Mouse (Mus musculus) retina, embryonic 14.5 days (tissue): ENCODE measurements around the gene Il1rap.
A peak's percentile ranks its signal among the peaks of the same experiment; 100 is the strongest.

Source experiments
- DNase-seq: peaks from one replicate; pipeline ENCODE4 v3.0.0-alpha.2; 2015; ENCODE audit warnings: low spot score

The Il1rap gene

GRCm38 (mm10) chr16:26728139-26728538 is 146.6 kb downstream of the Il1rap start:
- DNase-seq: no peak

GRCm38 (mm10) chr16:26730941-26731340 is 149.4 kb downstream of the Il1rap start:
- no peak for DNase-seq

- no peak for DNase-seq
These were observed 151.1 kb downstream of the Il1rap start for GRCm38 (mm10) chr16:26732566-26732965.

GRCm38 (mm10) chr16:26755381-26756155 is 174.1 kb downstream of the Il1rap start:
- DNase-seq: no peak

- DNase-seq: no peak
These were observed 194.5 kb downstream of the Il1rap start for GRCm38 (mm10) chr16:26775976-26776375.

- DNase-seq: peak; percentile 50
These were observed 195.6 kb downstream of the Il1rap start for GRCm38 (mm10) chr16:26777132-26777531.
